Comparison of ENCODE assay signal across 8 mouse cellular contexts in genomic region chr4:150372631-150373041, GRCm38 (mm10).
DNase-seq lines count a peak whose midpoint lies in the region; ATAC-seq and TF ChIP-seq lines count a peak whose summit lies in the region.

No protein-coding gene starts in this region.

- H3K27me3 ChIP-seq in ES-Bruce4 (ENCODE audit: control insufficient read depth, insufficient read depth, low read length, poor library complexity, severe bottlenecking) = no peaks in the 10 kb centered on the region
- H3K27me3 ChIP-seq in heart, embryonic 15.5 days = no peaks in the 10 kb centered on the region

- no peak overlapping the region for H3K27ac ChIP-seq in ES-Bruce4 (ENCODE audit: insufficient read depth, low read length)
- H3K27ac ChIP-seq in heart, embryonic 15.5 days = peak overlapping the region; percentile 85

- no peak for TF ChIP-seq CTCF in ES-Bruce4 (IDR thresholded peaks at IDR 0.05; ENCODE audit: low read depth, low read length)

- H3K9me3 ChIP-seq in ES-Bruce4 (replicated peaks; ENCODE audit: control insufficient read depth, insufficient read depth, low read length, poor library complexity, severe bottlenecking) = no peaks in the 10 kb centered on the region
- H3K9me3 ChIP-seq in heart, embryonic 15.5 days (replicated peaks) = no peaks in the 10 kb centered on the region

- peak; percentile 52 for DNase-seq in embryo, embryonic 10 days (ENCODE audit: low spot score)
- no peak for DNase-seq in embryo, embryonic 10.5 days (ENCODE audit: low spot score)
- peak; percentile 79 for DNase-seq in mesoderm, embryonic 11.5 days (ENCODE audit: low read depth, low spot score)
- no peak for DNase-seq in right cerebral cortex, postnatal 25 days
- DNase-seq in B cell, adult 2 months = no peak
- no peak for DNase-seq in adrenal gland, adult 18-20 months (ENCODE audit: low spot score in 2 of 2)

- no peaks in the 10 kb centered on the region for H3K36me3 ChIP-seq in ES-Bruce4 (ENCODE audit: control insufficient read depth, insufficient read depth, low read length, poor library complexity, severe bottlenecking)
- H3K36me3 ChIP-seq in heart, embryonic 15.5 days = no peaks in the 10 kb centered on the region

- ATAC-seq in heart, embryonic 15.5 days (replicated peaks; ENCODE audit: insufficient number of reproducible peaks, insufficient read depth, low FRiP score, low read depth) = no peak

- TF ChIP-seq EP300 in ES-Bruce4 (IDR thresholded peaks at IDR 0.05; ENCODE audit: insufficient read depth, low read depth, low read length) = no peak

- no peak for TF ChIP-seq POLR2A in ES-Bruce4 (IDR thresholded peaks at IDR 0.05; ENCODE audit: insufficient read depth, low read length)

- WGBS in heart, embryonic 15.5 days = 13% methylated on average over 3 of the region's 3 CpGs

- peak overlapping the region; percentile 5; the same call in 1 of the 2 replicates for H3K9ac ChIP-seq in ES-Bruce4 (ENCODE audit: low read depth, poor library complexity, severe bottlenecking)
- peak overlapping the region; percentile 25; the same call in 1 of the 2 replicates for H3K9ac ChIP-seq in heart, embryonic 15.5 days

- peaks cover 2% of the 10 kb centered on the region for H3K4me1 ChIP-seq in ES-Bruce4 (ENCODE audit: control insufficient read depth, insufficient read depth, low read length)
- peaks cover 57% of the 10 kb centered on the region for H3K4me1 ChIP-seq in heart, embryonic 15.5 days (replicated peaks)

- H3K4me2 ChIP-seq in heart, embryonic 15.5 days = peak overlapping the region; percentile 88

- H3K4me3 ChIP-seq in ES-Bruce4 (ENCODE audit: low read depth, low read length) = no peak overlapping the region; the same call in 1 of the 2 replicates
- H3K4me3 ChIP-seq in heart, embryonic 15.5 days = peak overlapping the region; percentile 61

Comparison
In these comparisons a context has a peak if more than half of its experiments do, and no peak if none do; other contexts are left out.
1. DNase-seq: peak in embryo, embryonic 10 days (single experiment) and mesoderm, embryonic 11.5 days (single experiment); none in embryo, embryonic 10.5 days (single experiment), right cerebral cortex, postnatal 25 days (single experiment), B cell, adult 2 months (0 of 2) and adrenal gland, adult 18-20 months (0 of 2).